Mouse (Mus musculus): ENCODE results near the gene Ankrd12. TPM values are rescaled to one million over a fixed set of nuclear protein-coding genes. Genes with fewer than 3 reads are reported as not detected.
"Not testable (repeated sequence)": the region's sequence is repeated elsewhere in the genome, so short reads cannot be mapped to it uniquely, and the experiment has no call there.

Gene Ankrd12
- polyA plus RNA-seq, 1 experiment from 2014 or later = 30.3 TPM

- not testable (repeated sequence) for H3K27ac ChIP-seq (ENCODE audit: low read length); H3K36me3 ChIP-seq (ENCODE audit: control insufficient read depth, insufficient read depth, low read length); H3K9me3 ChIP-seq (replicated peaks; ENCODE audit: control insufficient read depth, low read length); ATAC-seq (ENCODE audit: insufficient read depth, low FRiP score); H3K4me2 ChIP-seq (ENCODE audit: low read depth, low read length); H3K4me1 ChIP-seq (ENCODE audit: control insufficient read depth, insufficient read depth, low read length); H3K27me3 ChIP-seq (ENCODE audit: control insufficient read depth, insufficient read depth, low read length); H3K4me3 ChIP-seq (replicated peaks; ENCODE audit: low read length); H3K9ac ChIP-seq (ENCODE audit: low read length)
- WGBS = 94% methylated on average over 2 of the region's 2 CpGs
Measured at GRCm38 (mm10) chr17:66069036-66069435, 7.9 kb downstream of the Ankrd12 start.

- no peak overlapping the region for H3K4me2 ChIP-seq (ENCODE audit: low read depth, low read length)
- no peak overlapping the region for H3K27ac ChIP-seq (ENCODE audit: low read length)
- H3K36me3 ChIP-seq (ENCODE audit: control insufficient read depth, insufficient read depth, low read length) = no peaks in the 10 kb centered on the region
- ATAC-seq (ENCODE audit: insufficient read depth, low FRiP score) = no peak
- H3K4me1 ChIP-seq (ENCODE audit: control insufficient read depth, insufficient read depth, low read length) = no peaks in the 10 kb centered on the region; the same call in 1 of the 2 replicates
- 85% methylated on average over 4 of the region's 4 CpGs for WGBS
- no peaks in the 10 kb centered on the region for H3K9me3 ChIP-seq (replicated peaks; ENCODE audit: control insufficient read depth, low read length)
- no peak overlapping the region for H3K9ac ChIP-seq (ENCODE audit: low read length)
- no peak overlapping the region for H3K4me3 ChIP-seq (replicated peaks; ENCODE audit: low read length)
- no peaks in the 10 kb centered on the region for H3K27me3 ChIP-seq (ENCODE audit: control insufficient read depth, insufficient read depth, low read length)
Measured at GRCm38 (mm10) chr17:66065115-66065514, 11.8 kb downstream of the Ankrd12 start.

- H3K36me3 ChIP-seq (ENCODE audit: control insufficient read depth, insufficient read depth, low read length) = no peaks in the 10 kb centered on the region
- no peaks in the 10 kb centered on the region; the same call in 1 of the 2 replicates for H3K4me1 ChIP-seq (ENCODE audit: control insufficient read depth, insufficient read depth, low read length)
- no peak for ATAC-seq (ENCODE audit: insufficient read depth, low FRiP score)
- H3K9ac ChIP-seq (ENCODE audit: low read length) = no peak overlapping the region; the same call in 1 of the 2 replicates
- no peak overlapping the region for H3K27ac ChIP-seq (ENCODE audit: low read length)
- no peak overlapping the region for H3K4me2 ChIP-seq (ENCODE audit: low read depth, low read length)
- no peak overlapping the region for H3K4me3 ChIP-seq (replicated peaks; ENCODE audit: low read length)
- no peaks in the 10 kb centered on the region for H3K9me3 ChIP-seq (replicated peaks; ENCODE audit: control insufficient read depth, low read length)
- 58% methylated on average over 8 of the region's 8 CpGs for WGBS
- H3K27me3 ChIP-seq (ENCODE audit: control insufficient read depth, insufficient read depth, low read length) = no peaks in the 10 kb centered on the region
Measured at GRCm38 (mm10) chr17:66061241-66061938, 15.5 kb downstream of the Ankrd12 start.

GRCm38 (mm10) chr17:66058160-66058559 is 18.7 kb downstream of the Ankrd12 start:
- WGBS = 86% methylated on average over 4 of the region's 4 CpGs
- no peak for ATAC-seq (ENCODE audit: insufficient read depth, low FRiP score)
- H3K4me3 ChIP-seq (replicated peaks; ENCODE audit: low read length) = no peak overlapping the region

GRCm38 (mm10) chr17:66057145-66057544 is 19.7 kb downstream of the Ankrd12 start:
- no peak overlapping the region for H3K4me3 ChIP-seq (replicated peaks; ENCODE audit: low read length)
- no peak overlapping the region for H3K9ac ChIP-seq (ENCODE audit: low read length)
- no peaks in the 10 kb centered on the region for H3K36me3 ChIP-seq (ENCODE audit: control insufficient read depth, insufficient read depth, low read length)
- no peaks in the 10 kb centered on the region; the same call in 1 of the 2 replicates for H3K4me1 ChIP-seq (ENCODE audit: control insufficient read depth, insufficient read depth, low read length)
- no peak for ATAC-seq (ENCODE audit: insufficient read depth, low FRiP score)
- no peaks in the 10 kb centered on the region for H3K27me3 ChIP-seq (ENCODE audit: control insufficient read depth, insufficient read depth, low read length)
- H3K27ac ChIP-seq (ENCODE audit: low read length) = no peak overlapping the region
- H3K4me2 ChIP-seq (ENCODE audit: low read depth, low read length) = no peak overlapping the region
- no peaks in the 10 kb centered on the region for H3K9me3 ChIP-seq (replicated peaks; ENCODE audit: control insufficient read depth, low read length)
- WGBS = 47% methylated on average over 2 of the region's 2 CpGs

More at GRCm38 (mm10) chr17:66058160-66058559, 18.7 kb downstream of the Ankrd12 start:
- H3K4me2 ChIP-seq (ENCODE audit: low read depth, low read length) = no peak overlapping the region
- H3K36me3 ChIP-seq (ENCODE audit: control insufficient read depth, insufficient read depth, low read length) = no peaks in the 10 kb centered on the region
- no peak overlapping the region for H3K27ac ChIP-seq (ENCODE audit: low read length)
- H3K9ac ChIP-seq (ENCODE audit: low read length) = no peak overlapping the region
- no peaks in the 10 kb centered on the region for H3K9me3 ChIP-seq (replicated peaks; ENCODE audit: control insufficient read depth, low read length)
- no peaks in the 10 kb centered on the region for H3K27me3 ChIP-seq (ENCODE audit: control insufficient read depth, insufficient read depth, low read length)
- no peaks in the 10 kb centered on the region; the same call in 1 of the 2 replicates for H3K4me1 ChIP-seq (ENCODE audit: control insufficient read depth, insufficient read depth, low read length)

GRCm38 (mm10) chr17:66053349-66053748 is 23.5 kb downstream of the Ankrd12 start:
- no peak for ATAC-seq (ENCODE audit: insufficient read depth, low FRiP score)
- Histone ChIP-seq H3K4me2 (ENCODE audit: low read depth, low read length) (no peak overlapping the region), H3K9me3 (replicated peaks; ENCODE audit: control insufficient read depth, low read length) (no peaks in the 10 kb centered on the region), H3K9ac (ENCODE audit: low read length) (no peak overlapping the region), H3K27me3 (ENCODE audit: control insufficient read depth, insufficient read depth, low read length) (no peaks in the 10 kb centered on the region), H3K4me3 (replicated peaks; ENCODE audit: low read length) (no peak overlapping the region), H3K27ac (ENCODE audit: low read length) (no peak overlapping the region), H3K4me1 (ENCODE audit: control insufficient read depth, insufficient read depth, low read length) (no peaks in the 10 kb centered on the region), H3K36me3 (ENCODE audit: control insufficient read depth, insufficient read depth, low read length) (no peaks in the 10 kb centered on the region)
- 56% methylated on average over 4 of the region's 4 CpGs for WGBS

- Histone ChIP-seq H3K4me3 (replicated peaks; ENCODE audit: low read length) (no peak overlapping the region), H3K4me1 (ENCODE audit: control insufficient read depth, insufficient read depth, low read length) (no peaks in the 10 kb centered on the region), H3K9me3 (replicated peaks; ENCODE audit: control insufficient read depth, low read length) (no peaks in the 10 kb centered on the region), H3K36me3 (ENCODE audit: control insufficient read depth, insufficient read depth, low read length) (no peaks in the 10 kb centered on the region), H3K9ac (ENCODE audit: low read length) (no peak overlapping the region), H3K27ac (ENCODE audit: low read length) (no peak overlapping the region), H3K4me2 (ENCODE audit: low read depth, low read length) (no peak overlapping the region), H3K27me3 (ENCODE audit: control insufficient read depth, insufficient read depth, low read length) (no peaks in the 10 kb centered on the region)
- ATAC-seq (ENCODE audit: insufficient read depth, low FRiP score) = no peak
- WGBS = 77% methylated on average over 4 of the region's 4 CpGs
Measured at GRCm38 (mm10) chr17:66048795-66049194, 28.1 kb downstream of the Ankrd12 start.

- Histone ChIP-seq H3K27ac (ENCODE audit: low read length) (no peak overlapping the region), H3K4me2 (ENCODE audit: low read depth, low read length) (no peak overlapping the region), H3K9ac (ENCODE audit: low read length) (no peak overlapping the region), H3K36me3 (ENCODE audit: control insufficient read depth, insufficient read depth, low read length) (no peaks in the 10 kb centered on the region), H3K9me3 (replicated peaks; ENCODE audit: control insufficient read depth, low read length) (no peaks in the 10 kb centered on the region), H3K4me1 (ENCODE audit: control insufficient read depth, insufficient read depth, low read length) (no peaks in the 10 kb centered on the region), H3K27me3 (ENCODE audit: control insufficient read depth, insufficient read depth, low read length) (no peaks in the 10 kb centered on the region), H3K4me3 (replicated peaks; ENCODE audit: low read length) (no peak overlapping the region)
- ATAC-seq (ENCODE audit: insufficient read depth, low FRiP score) = no peak
- 67% methylated on average over 5 of the region's 5 CpGs for WGBS
Measured at GRCm38 (mm10) chr17:66048199-66048598, 28.7 kb downstream of the Ankrd12 start.

- ATAC-seq (ENCODE audit: insufficient read depth, low FRiP score); H3K4me3 ChIP-seq (replicated peaks; ENCODE audit: low read length); H3K27me3 ChIP-seq (ENCODE audit: control insufficient read depth, insufficient read depth, low read length); H3K27ac ChIP-seq (ENCODE audit: low read length); H3K9ac ChIP-seq (ENCODE audit: low read length); H3K4me2 ChIP-seq (ENCODE audit: low read depth, low read length); H3K9me3 ChIP-seq (replicated peaks; ENCODE audit: control insufficient read depth, low read length); H3K36me3 ChIP-seq (ENCODE audit: control insufficient read depth, insufficient read depth, low read length); H3K4me1 ChIP-seq (ENCODE audit: control insufficient read depth, insufficient read depth, low read length): not testable (repeated sequence)
- 83% methylated on average over 4 of the region's 4 CpGs for WGBS
Measured at GRCm38 (mm10) chr17:66043679-66044078, 33.2 kb downstream of the Ankrd12 start.
